Mouse (Mus musculus) limb, embryonic 11.5 days (tissue): ENCODE results near the gene S1pr3. TPM values are rescaled to one million over a fixed set of nuclear protein-coding genes. Genes with fewer than 3 reads are reported as not detected.

Experiments used
- ATAC-seq: fragments of 200-750 bp; cut with Nextera tagmentation; 2 replicates; pipeline ENCODE4 v1.8.0; 2017; ENCODE audit warnings: low read depth; ENCODE audit not compliant: insufficient number of reproducible peaks, low FRiP score, low TSS enrichment
- DNase-seq: peaks from one replicate; pipeline ENCODE4 v3.0.0-alpha.2; 2015; ENCODE audit warnings: low spot score
- H3K27ac ChIP-seq: fragments of 300-500 bp; sonication (generic); replicated peaks from 2 replicates; pipeline ENCODE4 v1.5.1; 2014; ENCODE audit warnings: low read depth, mild to moderate bottlenecking, low read length
- H3K27me3 ChIP-seq: fragments of 300-500 bp; sonication (generic); 2 replicates; pipeline ENCODE4 v1.6.1; 2014; ENCODE audit warnings: mild to moderate bottlenecking, low read length, mixed read lengths; ENCODE audit not compliant: control insufficient read depth, insufficient read depth
- H3K36me3 ChIP-seq: fragments of 300-500 bp; sonication (generic); 2 replicates; pipeline ENCODE4 v1.6.1; 2014; ENCODE audit warnings: mild to moderate bottlenecking, low read length, moderate library complexity, mixed read lengths; ENCODE audit not compliant: control insufficient read depth, insufficient read depth
- H3K4me1 ChIP-seq: fragments of 300-500 bp; sonication (generic); 2 replicates; pipeline ENCODE4 v1.6.1; 2014; ENCODE audit warnings: low read length, mixed read lengths; ENCODE audit not compliant: control insufficient read depth, insufficient read depth
- H3K4me2 ChIP-seq: fragments of 300-500 bp; sonication (generic); 2 replicates; pipeline ENCODE4 v1.6.1; 2014; ENCODE audit warnings: low read depth, mild to moderate bottlenecking, moderate library complexity; ENCODE audit not compliant: severe bottlenecking
- H3K4me3 ChIP-seq: fragments of 300-500 bp; sonication (generic); 2 replicates; pipeline ENCODE4 v1.5.1; 2014; ENCODE audit warnings: low read depth, low read length
- H3K9ac ChIP-seq: fragments of 300-500 bp; sonication (generic); 2 replicates; pipeline ENCODE4 v1.6.1; 2014; ENCODE audit warnings: mild to moderate bottlenecking, low read length
- H3K9me3 ChIP-seq: fragments of 300-500 bp; sonication (generic); 2 replicates; pipeline ENCODE4 v1.6.1; 2016; ENCODE audit warnings: low read length; ENCODE audit not compliant: control insufficient read depth
- WGBS: fragments of 180-500 bp; shearing (Covaris S2); extraction: QIAGEN DNeasy Blood & Tissue Kit; methylation state at CpG from one replicate; pipeline ENCODE4 v1.1.7; 2014; 5-methylcytosine and 5-hydroxymethylcytosine counted together
- polyA plus RNA-seq: library from polyadenylated mRNA; unstranded; fragments of >200 nt; fragmentation: Nextera tagmentation; extraction: Ambion mirVana; gene quantifications from 2 replicates; pipeline ENCODE4 v1.2.1, GENCODE M21; 2014

The S1pr3 gene
- polyA plus RNA-seq, result 126 and 129 TPM in 2 replicates

DNA sequence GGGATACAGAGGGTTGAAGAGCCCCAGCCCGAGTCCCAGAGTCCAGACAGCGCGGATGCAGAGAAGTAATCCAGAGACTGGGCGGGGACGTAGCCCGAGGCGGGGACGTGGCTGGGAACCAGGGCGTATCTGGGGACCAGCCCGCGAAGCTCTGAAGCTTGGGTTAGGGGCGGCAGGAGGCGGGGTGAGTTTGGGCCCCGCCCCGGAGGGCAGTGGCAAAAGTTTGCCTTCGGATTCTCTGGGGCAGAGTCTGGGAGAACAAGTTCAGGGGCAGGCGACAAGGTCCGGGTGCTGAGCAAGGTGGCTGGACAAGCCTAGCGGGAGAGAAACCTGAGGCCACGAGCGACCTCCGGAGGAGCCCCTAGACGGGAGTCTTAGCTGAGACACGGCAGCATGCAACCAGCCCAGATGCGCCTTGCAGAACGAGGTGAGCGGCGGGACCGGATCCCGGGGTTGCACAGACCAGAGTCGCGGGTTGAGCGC lies at the start of gene S1pr3:
S1pr3 (plus strand) TSS at position 121 of the 483 bp plus-strand sequence.
- DNase-seq, result peak; percentile 92
- H3K36me3 ChIP-seq, result no peaks in the 10 kb centered on the region
- no peaks in the 10 kb centered on the region for H3K27me3 ChIP-seq
- under 1% methylated on average over 33 of the region's 33 CpGs for WGBS
- peak within 1 kb of the TSS; percentile 86 for H3K9ac ChIP-seq
- no peaks in the 10 kb centered on the region for H3K9me3 ChIP-seq
- H3K4me3 ChIP-seq, result peak within 1 kb of the TSS; percentile 77
- ATAC-seq, result peak; percentile 83
- peaks cover 36% of the 10 kb centered on the region for H3K4me1 ChIP-seq
- H3K27ac ChIP-seq, result peak within 1 kb of the TSS; percentile 79
- H3K4me2 ChIP-seq, result peak within 1 kb of the TSS; percentile 63

DNA sequence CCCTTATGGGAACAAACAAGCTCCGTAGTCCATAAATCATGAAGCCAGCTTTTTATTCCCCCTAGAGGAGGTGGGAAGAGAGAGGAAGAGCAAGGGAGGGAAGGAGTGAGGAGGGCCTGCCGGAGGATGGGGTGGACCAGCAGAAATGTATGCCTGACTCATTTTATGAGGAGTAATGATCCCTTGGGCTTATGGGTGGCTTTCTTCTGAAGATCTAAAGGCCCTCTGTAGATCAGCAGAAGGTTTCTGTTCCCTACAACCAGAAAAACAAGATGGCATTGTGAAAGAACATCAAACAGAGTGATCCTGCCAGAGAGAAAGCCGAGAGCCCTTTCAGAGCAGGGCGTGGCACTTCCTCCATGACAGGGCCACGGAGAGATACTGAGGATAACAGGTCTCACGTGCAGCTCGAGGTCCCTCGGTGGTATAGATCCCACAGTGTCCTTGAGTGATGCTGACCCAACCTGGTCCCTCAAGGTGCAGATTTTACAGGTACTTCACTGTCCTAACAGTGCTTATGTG lies 47.9 kb upstream of the S1pr3 start:
- WGBS, result 72% methylated on average over 8 of the region's 8 CpGs
- Histone ChIP-seq H3K4me2 (no peak overlapping the region), H3K9me3 (no peaks in the 10 kb centered on the region), H3K9ac (no peak overlapping the region), H3K4me1 (peaks cover 3% of the 10 kb centered on the region), H3K27me3 (no peaks in the 10 kb centered on the region), H3K4me3 (no peak overlapping the region), H3K27ac (no peak overlapping the region), H3K36me3 (no peaks in the 10 kb centered on the region)
- DNase-seq (no peak), ATAC-seq (no peak)

DNA sequence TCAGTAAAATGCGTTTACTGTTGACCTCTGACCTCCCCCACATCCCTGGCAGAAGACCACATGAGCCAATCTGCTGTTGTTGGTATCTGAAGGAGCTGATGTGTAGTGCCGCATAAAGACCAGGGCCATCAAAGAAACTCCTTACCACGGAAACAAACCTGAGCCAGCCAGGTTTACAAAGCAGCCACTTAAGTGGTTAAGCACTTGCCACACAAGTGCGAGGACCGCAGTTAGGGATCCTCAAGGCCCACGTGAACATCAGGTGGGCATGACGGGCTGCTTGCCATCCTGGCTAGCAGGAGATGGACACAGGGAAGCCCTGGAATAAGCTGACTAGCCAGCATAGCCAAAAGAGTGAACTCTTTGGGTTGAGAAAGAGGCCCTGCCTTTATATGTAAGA lies 45.0 kb upstream of the S1pr3 start:
- Histone ChIP-seq H3K4me2 (no peak overlapping the region), H3K9me3 (no peaks in the 10 kb centered on the region), H3K4me3 (no peak overlapping the region), H3K4me1 (no peaks in the 10 kb centered on the region), H3K9ac (no peak overlapping the region), H3K36me3 (no peaks in the 10 kb centered on the region), H3K27ac (no peak overlapping the region), H3K27me3 (no peaks in the 10 kb centered on the region)
- WGBS, result 85% methylated on average over 7 of the region's 7 CpGs
- DNase-seq (no peak), ATAC-seq (no peak)

DNA sequence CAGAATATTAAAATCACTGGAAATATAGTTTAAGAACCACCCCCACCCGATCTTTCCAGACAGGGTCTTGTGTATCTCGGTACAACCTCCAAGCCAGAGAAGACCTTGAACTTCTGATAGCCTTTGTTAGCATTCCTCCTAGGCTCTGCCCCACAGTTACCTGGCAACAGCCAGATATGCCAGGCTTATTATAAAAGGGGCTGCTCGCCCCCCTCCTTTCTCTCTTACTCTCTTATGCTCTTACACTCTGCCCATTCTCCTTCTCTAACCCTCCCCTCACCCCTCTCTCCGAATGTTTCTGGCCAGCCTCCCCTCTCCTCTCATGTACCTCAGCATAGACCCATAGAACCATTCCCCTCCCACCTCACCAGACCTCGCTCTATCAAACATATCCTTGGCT lies 44.5 kb upstream of the S1pr3 start:
- H3K27ac ChIP-seq, result no peak overlapping the region
- WGBS, result 92% methylated on average over 5 of the region's 5 CpGs
- H3K36me3 ChIP-seq, result no peaks in the 10 kb centered on the region
- H3K27me3 ChIP-seq, result no peaks in the 10 kb centered on the region
- no peaks in the 10 kb centered on the region for H3K4me1 ChIP-seq
- no peak overlapping the region for H3K4me2 ChIP-seq
- H3K9me3 ChIP-seq, result no peaks in the 10 kb centered on the region
- no peak for DNase-seq
- H3K9ac ChIP-seq, result no peak overlapping the region
- H3K4me3 ChIP-seq, result no peak overlapping the region
- no peak for ATAC-seq

DNA sequence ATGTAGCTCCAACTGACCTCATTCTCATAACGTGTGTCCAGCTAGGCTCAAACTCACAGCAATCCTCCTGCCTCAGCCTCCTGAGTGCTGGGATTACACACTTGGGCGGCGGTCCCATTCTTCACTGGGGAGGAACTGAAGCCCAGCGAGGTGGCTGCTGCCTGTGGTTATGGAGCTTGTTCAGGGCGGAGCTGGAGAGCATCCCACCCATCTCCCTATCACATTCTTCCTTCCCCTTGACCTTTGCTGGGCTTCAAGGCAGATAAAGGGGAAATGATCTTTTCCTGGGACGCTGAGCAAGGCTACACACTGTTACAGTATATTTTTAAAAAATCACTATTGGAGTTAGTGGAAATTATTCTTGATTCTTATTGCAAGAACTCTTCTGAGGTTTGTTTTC lies 43.2 kb upstream of the S1pr3 start:
- H3K4me3 ChIP-seq, result no peak overlapping the region
- no peaks in the 10 kb centered on the region for H3K4me1 ChIP-seq
- WGBS, result 91% methylated on average over 6 of the region's 6 CpGs
- no peaks in the 10 kb centered on the region for H3K9me3 ChIP-seq
- H3K27me3 ChIP-seq, result no peaks in the 10 kb centered on the region
- H3K4me2 ChIP-seq, result no peak overlapping the region
- DNase-seq (no peak), ATAC-seq (no peak)
- no peak overlapping the region for H3K9ac ChIP-seq
- no peaks in the 10 kb centered on the region for H3K36me3 ChIP-seq
- H3K27ac ChIP-seq, result no peak overlapping the region

DNA sequence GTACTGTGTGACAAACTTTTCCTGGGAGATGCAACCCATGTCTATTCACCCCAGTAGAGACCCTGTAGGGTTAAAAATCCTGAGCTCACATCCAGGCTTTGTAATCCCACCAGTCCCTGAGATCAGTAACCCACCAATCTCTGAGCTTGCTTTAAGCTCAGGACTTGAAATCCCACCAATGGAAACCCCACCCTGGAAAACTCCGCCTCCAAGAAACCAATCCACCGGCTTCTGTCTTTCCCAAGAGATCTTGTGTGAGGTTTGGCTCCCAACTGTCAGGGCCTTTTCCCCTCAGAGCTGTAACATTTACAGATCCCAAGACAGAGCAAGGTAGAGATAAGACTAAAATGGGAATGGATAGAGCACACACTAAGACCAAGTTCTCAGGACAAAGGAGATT lies 40.1 kb upstream of the S1pr3 start:
- no peaks in the 10 kb centered on the region for H3K27me3 ChIP-seq
- ATAC-seq (no peak), DNase-seq (no peak)
- no peaks in the 10 kb centered on the region for H3K36me3 ChIP-seq
- no peak overlapping the region for H3K4me3 ChIP-seq
- no peak overlapping the region for H3K9ac ChIP-seq
- no peak overlapping the region for H3K27ac ChIP-seq
- no peak overlapping the region for H3K4me2 ChIP-seq
- no peaks in the 10 kb centered on the region for H3K4me1 ChIP-seq
- 79% methylated on average over 2 of the region's 2 CpGs for WGBS
- no peaks in the 10 kb centered on the region for H3K9me3 ChIP-seq

DNA sequence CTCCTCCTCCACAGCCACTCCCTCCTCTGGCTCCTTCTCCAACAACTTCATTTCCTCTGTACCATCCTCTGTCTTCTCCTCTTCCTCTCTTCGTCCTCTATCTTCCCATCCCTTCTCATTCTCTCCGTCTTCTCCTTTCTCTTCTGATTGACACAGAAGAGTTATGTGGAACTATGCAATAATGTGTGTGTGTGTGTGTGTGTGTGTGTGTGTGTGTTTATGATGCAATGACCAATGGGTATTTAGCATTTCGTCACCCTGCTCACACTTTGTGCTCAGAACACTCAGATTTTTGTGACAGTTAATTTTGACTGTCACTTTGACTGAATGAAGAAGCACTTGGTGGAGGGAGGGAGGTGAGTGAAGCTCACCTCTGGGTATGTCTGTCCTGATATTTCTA lies 39.1 kb upstream of the S1pr3 start:
- no peak overlapping the region for H3K4me2 ChIP-seq
- H3K27ac ChIP-seq, result no peak overlapping the region
- DNase-seq, result no peak
- no peaks in the 10 kb centered on the region for H3K27me3 ChIP-seq
- no peaks in the 10 kb centered on the region for H3K36me3 ChIP-seq
- H3K4me1 ChIP-seq, result no peaks in the 10 kb centered on the region
- no peaks in the 10 kb centered on the region for H3K9me3 ChIP-seq
- no peak for ATAC-seq
- WGBS, result 91% methylated on average over 3 of the region's 3 CpGs
- no peak overlapping the region for H3K9ac ChIP-seq
- no peak overlapping the region for H3K4me3 ChIP-seq

DNA sequence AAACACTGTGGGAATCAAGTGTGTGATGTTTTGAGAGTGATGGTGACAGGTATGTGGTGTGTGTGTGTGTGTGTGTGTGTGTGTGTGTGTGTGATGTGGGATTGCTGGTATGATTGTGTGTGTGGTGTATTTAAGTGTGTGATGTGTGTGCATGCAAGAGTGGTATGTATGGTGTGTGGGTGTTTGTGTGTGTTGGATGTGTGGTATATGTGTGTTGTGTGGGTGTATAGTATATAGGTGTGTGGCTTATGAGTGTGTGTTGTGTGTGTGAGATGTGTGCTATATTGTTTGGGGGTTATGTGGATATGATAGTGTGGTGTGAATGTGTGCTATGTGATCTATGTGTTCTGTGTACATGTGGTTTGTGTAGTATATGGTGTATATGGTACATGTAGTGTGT lies 35.4 kb upstream of the S1pr3 start:
- H3K4me2 ChIP-seq, result no peak overlapping the region
- no peak overlapping the region for H3K27ac ChIP-seq
- H3K4me3 ChIP-seq, result no peak overlapping the region
- ATAC-seq (no peak), DNase-seq (no peak)
- peaks cover 3% of the 10 kb centered on the region for H3K4me1 ChIP-seq
- H3K36me3 ChIP-seq, result no peaks in the 10 kb centered on the region
- H3K9me3 ChIP-seq, result no peaks in the 10 kb centered on the region
- H3K9ac ChIP-seq, result no peak overlapping the region
- H3K27me3 ChIP-seq, result no peaks in the 10 kb centered on the region
